Mouse (Mus musculus): ENCODE data around the gene Pex5l. TPM values are rescaled to one million over a fixed set of nuclear protein-coding genes. Genes with fewer than 3 reads are reported as not detected.

Pex5l gene
- polyA plus RNA-seq, 1 experiment from 2014 or later = 0.46 TPM

- Histone ChIP-seq H3K4me2 (replicated peaks; ENCODE audit: low read depth, low read length) (no peak overlapping the region), H3K4me3 (ENCODE audit: low read depth, low read length) (no peak overlapping the region), H3K27ac (ENCODE audit: low read length) (no peak overlapping the region), H3K9ac (replicated peaks; ENCODE audit: low read depth, low read length) (no peak overlapping the region), H3K9me3 (ENCODE audit: control insufficient read depth, low read depth, low read length) (no peaks in the 10 kb centered on the region), H3K4me1 (ENCODE audit: control insufficient read depth, insufficient read depth, low read length) (no peaks in the 10 kb centered on the region), H3K36me3 (ENCODE audit: control insufficient read depth, insufficient read depth, low read length) (no peaks in the 10 kb centered on the region), H3K27me3 (ENCODE audit: control insufficient read depth, insufficient read depth, low read length) (no peaks in the 10 kb centered on the region)
- ATAC-seq (ENCODE audit: insufficient number of reproducible peaks, insufficient read depth, low FRiP score, low read depth) = no peak
- WGBS = 67% methylated on average over 12 of the region's 12 CpGs
Observed at GRCm38 (mm10) chr3:32991713-32992575, 151.1 kb downstream of the Pex5l start.

- H3K27ac ChIP-seq (ENCODE audit: low read length) = no peak overlapping the region
- H3K9me3 ChIP-seq (ENCODE audit: control insufficient read depth, low read depth, low read length) = no peaks in the 10 kb centered on the region
- H3K9ac ChIP-seq (replicated peaks; ENCODE audit: low read depth, low read length) = no peak overlapping the region
- H3K36me3 ChIP-seq (ENCODE audit: control insufficient read depth, insufficient read depth, low read length) = no peaks in the 10 kb centered on the region
- no peaks in the 10 kb centered on the region for H3K27me3 ChIP-seq (ENCODE audit: control insufficient read depth, insufficient read depth, low read length)
- no peak overlapping the region for H3K4me3 ChIP-seq (ENCODE audit: low read depth, low read length)
- H3K4me2 ChIP-seq (replicated peaks; ENCODE audit: low read depth, low read length) = no peak overlapping the region
- WGBS = 59% methylated on average over 5 of the region's 5 CpGs
- ATAC-seq (ENCODE audit: insufficient number of reproducible peaks, insufficient read depth, low FRiP score, low read depth) = no peak
- H3K4me1 ChIP-seq (ENCODE audit: control insufficient read depth, insufficient read depth, low read length) = no peaks in the 10 kb centered on the region
Observed at GRCm38 (mm10) chr3:32987806-32988205, 155.2 kb downstream of the Pex5l start.

DNA sequence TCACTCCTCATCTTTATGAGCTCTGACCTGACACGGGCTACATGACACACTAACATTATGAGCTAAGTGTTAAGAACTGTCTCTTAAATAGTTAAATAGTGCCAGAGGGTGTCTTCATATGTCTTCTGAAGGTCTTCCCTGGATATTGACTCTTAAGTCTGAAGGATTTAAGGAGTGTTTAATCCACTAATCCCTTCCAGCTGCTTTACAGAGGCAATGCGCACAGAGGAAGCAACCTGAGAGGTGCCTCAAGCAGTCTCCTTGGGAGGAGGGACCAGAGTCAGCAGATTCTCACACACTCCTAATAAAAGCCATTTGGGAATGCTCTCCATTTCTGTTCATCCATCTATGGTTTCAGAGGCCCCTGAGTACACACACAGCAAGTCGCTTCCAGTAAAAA is 157.9 kb downstream of the Pex5l start:
- Histone ChIP-seq H3K4me2 (replicated peaks; ENCODE audit: low read depth, low read length) (no peak overlapping the region), H3K27ac (ENCODE audit: low read length) (no peak overlapping the region), H3K9ac (replicated peaks; ENCODE audit: low read depth, low read length) (no peak overlapping the region), H3K4me3 (ENCODE audit: low read depth, low read length) (no peak overlapping the region), H3K36me3 (ENCODE audit: control insufficient read depth, insufficient read depth, low read length) (no peaks in the 10 kb centered on the region), H3K27me3 (ENCODE audit: control insufficient read depth, insufficient read depth, low read length) (no peaks in the 10 kb centered on the region), H3K4me1 (ENCODE audit: control insufficient read depth, insufficient read depth, low read length) (no peaks in the 10 kb centered on the region), H3K9me3 (ENCODE audit: control insufficient read depth, low read depth, low read length) (no peaks in the 10 kb centered on the region)
- WGBS = 39% methylated on average over 3 of the region's 3 CpGs
- no peak for ATAC-seq (ENCODE audit: insufficient number of reproducible peaks, insufficient read depth, low FRiP score, low read depth)

- no peaks in the 10 kb centered on the region for H3K27me3 ChIP-seq (ENCODE audit: control insufficient read depth, insufficient read depth, low read length)
- H3K4me3 ChIP-seq (ENCODE audit: low read depth, low read length) = no peak overlapping the region
- no peak for ATAC-seq (ENCODE audit: insufficient number of reproducible peaks, insufficient read depth, low FRiP score, low read depth)
- no peaks in the 10 kb centered on the region for H3K36me3 ChIP-seq (ENCODE audit: control insufficient read depth, insufficient read depth, low read length)
- no peak overlapping the region for H3K27ac ChIP-seq (ENCODE audit: low read length)
- H3K4me1 ChIP-seq (ENCODE audit: control insufficient read depth, insufficient read depth, low read length) = no peaks in the 10 kb centered on the region
- 55% methylated on average over 4 of the region's 4 CpGs for WGBS
- no peaks in the 10 kb centered on the region for H3K9me3 ChIP-seq (ENCODE audit: control insufficient read depth, low read depth, low read length)
- H3K4me2 ChIP-seq (replicated peaks; ENCODE audit: low read depth, low read length) = no peak overlapping the region
- H3K9ac ChIP-seq (replicated peaks; ENCODE audit: low read depth, low read length) = no peak overlapping the region
Observed at GRCm38 (mm10) chr3:32979981-32980380, 163.1 kb downstream of the Pex5l start.

DNA sequence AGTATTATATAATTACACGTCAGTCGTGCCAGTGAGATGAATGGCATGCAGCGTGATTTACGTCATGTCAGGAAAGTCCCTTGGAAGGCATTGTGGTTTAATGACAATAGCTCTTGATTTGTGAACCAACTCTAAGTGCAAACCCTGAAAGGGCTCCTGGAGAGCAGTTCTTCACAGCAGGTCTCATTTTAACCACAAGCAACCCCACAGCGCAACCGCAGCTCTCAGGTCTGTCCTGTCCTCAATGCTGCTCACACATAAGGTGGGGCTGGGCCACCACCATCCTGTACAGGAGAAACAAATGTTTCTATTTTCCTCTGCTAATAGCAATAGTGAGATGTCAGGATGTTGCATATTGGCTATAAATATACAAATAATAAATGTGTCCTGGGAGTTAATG is 163.8 kb downstream of the Pex5l start:
- no peak overlapping the region for H3K4me2 ChIP-seq (replicated peaks; ENCODE audit: low read depth, low read length)
- H3K36me3 ChIP-seq (ENCODE audit: control insufficient read depth, insufficient read depth, low read length) = no peaks in the 10 kb centered on the region
- ATAC-seq (ENCODE audit: insufficient number of reproducible peaks, insufficient read depth, low FRiP score, low read depth) = no peak
- no peak overlapping the region for H3K9ac ChIP-seq (replicated peaks; ENCODE audit: low read depth, low read length)
- H3K4me3 ChIP-seq (ENCODE audit: low read depth, low read length) = no peak overlapping the region
- H3K27ac ChIP-seq (ENCODE audit: low read length) = no peak overlapping the region
- WGBS = 69% methylated on average over 6 of the region's 6 CpGs
- no peaks in the 10 kb centered on the region for H3K4me1 ChIP-seq (ENCODE audit: control insufficient read depth, insufficient read depth, low read length)
- no peaks in the 10 kb centered on the region for H3K27me3 ChIP-seq (ENCODE audit: control insufficient read depth, insufficient read depth, low read length)
- H3K9me3 ChIP-seq (ENCODE audit: control insufficient read depth, low read depth, low read length) = no peaks in the 10 kb centered on the region

DNA sequence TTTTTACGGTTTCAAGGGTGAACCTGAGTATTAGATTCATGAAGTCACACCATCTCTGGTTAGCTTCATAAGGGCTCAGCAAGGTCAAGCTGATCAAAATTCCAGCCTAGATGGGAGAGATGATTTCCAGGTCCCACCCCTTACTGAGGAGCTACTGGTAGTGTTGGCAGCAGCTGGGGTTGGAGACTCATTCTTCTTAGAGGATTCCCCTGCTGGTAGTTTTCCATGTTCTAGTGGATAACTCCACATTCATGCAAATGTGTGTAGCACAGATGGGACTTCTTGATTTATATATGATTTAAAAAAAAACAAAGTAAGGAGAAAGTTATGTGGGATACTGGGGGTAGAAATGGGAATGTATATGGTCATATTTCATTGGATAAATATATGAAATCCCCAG is 172.8 kb downstream of the Pex5l start:
- Histone ChIP-seq H3K27ac (ENCODE audit: low read length) (no peak overlapping the region), H3K36me3 (ENCODE audit: control insufficient read depth, insufficient read depth, low read length) (no peaks in the 10 kb centered on the region), H3K27me3 (ENCODE audit: control insufficient read depth, insufficient read depth, low read length) (no peaks in the 10 kb centered on the region), H3K9ac (replicated peaks; ENCODE audit: low read depth, low read length) (no peak overlapping the region), H3K4me1 (ENCODE audit: control insufficient read depth, insufficient read depth, low read length) (no peaks in the 10 kb centered on the region), H3K9me3 (ENCODE audit: control insufficient read depth, low read depth, low read length) (no peaks in the 10 kb centered on the region), H3K4me2 (replicated peaks; ENCODE audit: low read depth, low read length) (no peak overlapping the region), H3K4me3 (ENCODE audit: low read depth, low read length) (no peak overlapping the region)
- no peak for ATAC-seq (ENCODE audit: insufficient number of reproducible peaks, insufficient read depth, low FRiP score, low read depth)
- WGBS = 88% methylated on average over 1 of the region's 1 CpGs

DNA sequence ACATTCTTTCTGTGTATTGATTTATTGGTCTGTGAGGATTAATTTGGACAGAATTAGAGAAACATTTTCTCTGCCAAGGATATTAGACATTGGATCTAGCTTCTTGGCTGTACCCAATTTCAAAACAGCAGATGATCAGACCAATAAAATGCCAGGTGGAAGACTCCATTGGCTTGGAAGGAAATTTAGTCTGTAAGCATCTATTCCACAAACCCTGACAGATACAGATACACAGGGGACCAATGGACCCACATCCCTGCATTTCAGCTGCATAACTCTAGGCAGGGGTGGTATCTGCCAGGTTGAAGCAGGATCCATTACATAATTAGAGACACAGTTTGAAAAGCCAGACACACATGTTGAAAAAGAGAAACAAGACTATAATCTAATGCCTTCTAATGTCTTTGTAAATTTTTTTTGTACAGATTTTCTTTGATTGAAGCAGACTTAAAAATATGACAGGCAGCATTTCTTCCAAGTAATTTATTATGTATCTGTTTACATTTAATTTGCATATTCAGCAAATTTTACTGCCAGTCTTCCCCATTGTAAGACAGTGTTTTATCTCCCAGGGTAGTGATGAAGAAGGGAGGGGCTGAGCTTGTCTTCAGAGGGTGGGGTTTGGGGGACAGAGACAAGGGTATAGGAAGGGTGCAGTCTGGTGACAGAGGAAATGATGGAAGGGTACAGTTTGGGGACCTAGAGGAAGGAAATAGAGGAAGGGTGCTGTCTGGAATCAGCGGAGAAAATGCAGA is 174.2 kb downstream of the Pex5l start:
- H3K4me2 ChIP-seq (replicated peaks; ENCODE audit: low read depth, low read length) = no peak overlapping the region
- no peaks in the 10 kb centered on the region for H3K27me3 ChIP-seq (ENCODE audit: control insufficient read depth, insufficient read depth, low read length)
- no peak overlapping the region for H3K4me3 ChIP-seq (ENCODE audit: low read depth, low read length)
- H3K27ac ChIP-seq (ENCODE audit: low read length) = no peak overlapping the region
- WGBS = 95% methylated on average over 1 of the region's 1 CpGs
- no peak overlapping the region for H3K9ac ChIP-seq (replicated peaks; ENCODE audit: low read depth, low read length)
- H3K4me1 ChIP-seq (ENCODE audit: control insufficient read depth, insufficient read depth, low read length) = no peaks in the 10 kb centered on the region
- H3K36me3 ChIP-seq (ENCODE audit: control insufficient read depth, insufficient read depth, low read length) = no peaks in the 10 kb centered on the region
- no peaks in the 10 kb centered on the region for H3K9me3 ChIP-seq (ENCODE audit: control insufficient read depth, low read depth, low read length)
- no peak for ATAC-seq (ENCODE audit: insufficient number of reproducible peaks, insufficient read depth, low FRiP score, low read depth)

- WGBS = 4% methylated on average over 2 of the region's 2 CpGs
- no peak overlapping the region for H3K4me2 ChIP-seq (replicated peaks; ENCODE audit: low read depth, low read length)
- H3K9ac ChIP-seq (replicated peaks; ENCODE audit: low read depth, low read length) = no peak overlapping the region
- no peak overlapping the region for H3K27ac ChIP-seq (ENCODE audit: low read length)
- ATAC-seq (ENCODE audit: insufficient number of reproducible peaks, insufficient read depth, low FRiP score, low read depth) = no peak
- H3K4me1 ChIP-seq (ENCODE audit: control insufficient read depth, insufficient read depth, low read length) = no peaks in the 10 kb centered on the region
- H3K27me3 ChIP-seq (ENCODE audit: control insufficient read depth, insufficient read depth, low read length) = no peaks in the 10 kb centered on the region
- H3K4me3 ChIP-seq (ENCODE audit: low read depth, low read length) = no peak overlapping the region
- H3K9me3 ChIP-seq (ENCODE audit: control insufficient read depth, low read depth, low read length) = no peaks in the 10 kb centered on the region
- no peaks in the 10 kb centered on the region for H3K36me3 ChIP-seq (ENCODE audit: control insufficient read depth, insufficient read depth, low read length)
Observed at GRCm38 (mm10) chr3:32965528-32965927, 177.5 kb downstream of the Pex5l start.
